Mouse (Mus musculus) liver, adult 2 months (tissue): Measurements from ENCODE around the gene Gm4952.

Source experiments
- CTCF ChIP-seq: fragments of 200-500 bp; IDR thresholded peaks from 2 replicates; pipeline ENCODE4 v1.5.1; 2011; ENCODE audit warnings: low read depth, low read length, control low read depth
- POLR2A ChIP-seq: fragments of 200-500 bp; IDR thresholded peaks from 2 replicates; pipeline ENCODE4 v1.6.1; 2011; ENCODE audit warnings: low read length, control low read depth; ENCODE audit not compliant: insufficient read depth; ENCODE audit errors: extremely low read depth

DNA sequence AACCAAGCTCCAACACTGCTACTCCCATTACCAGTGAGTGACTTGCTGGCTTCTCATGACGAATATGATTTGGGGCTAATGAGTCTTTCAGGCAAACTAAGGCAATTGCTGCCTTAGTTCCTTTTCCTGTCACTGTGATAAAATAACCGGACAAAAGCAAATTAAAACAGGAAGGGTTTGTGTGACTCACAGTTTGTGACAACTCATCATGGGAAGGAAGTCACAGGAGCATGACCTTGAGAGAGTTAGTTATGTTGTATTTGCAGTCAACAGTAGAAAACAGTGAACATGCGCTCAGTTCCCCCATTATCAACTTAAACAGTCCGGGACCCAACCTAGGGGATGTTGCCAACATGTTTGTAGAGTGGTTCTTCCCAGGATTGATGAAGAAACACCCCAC, 14.5 kb upstream of the Gm4952 start:
- no peak for TF ChIP-seq POLR2A
- no peak for TF ChIP-seq CTCF
